Mouse (Mus musculus): ENCODE results near the gene Dcdc2c.

- TF ChIP-seq GATA1 (IDR thresholded peaks at IDR 0.05; ENCODE audit: borderline replicate concordance, low read length): no peak
- no peak for TF ChIP-seq FLI1 (IDR thresholded peaks at IDR 0.05; ENCODE audit: low read length)
Observed at GRCm38 (mm10) chr12:28429856-28430255, 122.3 kb downstream of the Dcdc2c start.
